Mouse (Mus musculus) G1E (cell line): ENCODE results near the gene Obsl1.

Experiments
- CTCF ChIP-seq: IDR thresholded peaks from 2 replicates; pipeline ENCODE4 v1.5.1; 2012; ENCODE audit warnings: low read depth, low read length, inconsistent platforms, mixed read lengths
- GATA1 ChIP-seq: IDR thresholded peaks from 2 replicates; pipeline ENCODE4 v1.6.1; 2012; ENCODE audit warnings: borderline replicate concordance, low read length, inconsistent platforms, mixed read lengths
- GATA2 ChIP-seq: IDR thresholded peaks from 2 replicates; pipeline ENCODE4 v1.6.1; 2012; ENCODE audit warnings: low read depth, low read length, inconsistent platforms, borderline replicate concordance
- POLR2AphosphoS5 ChIP-seq: IDR thresholded peaks from 2 replicates; pipeline ENCODE4 v1.6.1; 2012; ENCODE audit warnings: low read depth, low read length, inconsistent platforms; ENCODE audit not compliant: insufficient replicate concordance
- TAL1 ChIP-seq: conservative IDR thresholded peaks from 2 replicates; pipeline ENCODE4 v1.6.1; 2012; ENCODE audit warnings: low read depth, low read length, inconsistent platforms, mixed read lengths

- TF ChIP-seq CTCF (no peak), GATA1 (no peak), TAL1 (no peak), POLR2AphosphoS5 (no peak), GATA2 (no peak)
These were observed 42.6 kb upstream of the Obsl1 start for GRCm38 (mm10) chr1:75548871-75549270.
